Mouse (Mus musculus): ENCODE results near the gene Scarb1.
"Not testable (repeated sequence)": the region's sequence is repeated elsewhere in the genome, so short reads cannot be mapped to it uniquely, and the experiment has no call there.

Gene Scarb1

DNA sequence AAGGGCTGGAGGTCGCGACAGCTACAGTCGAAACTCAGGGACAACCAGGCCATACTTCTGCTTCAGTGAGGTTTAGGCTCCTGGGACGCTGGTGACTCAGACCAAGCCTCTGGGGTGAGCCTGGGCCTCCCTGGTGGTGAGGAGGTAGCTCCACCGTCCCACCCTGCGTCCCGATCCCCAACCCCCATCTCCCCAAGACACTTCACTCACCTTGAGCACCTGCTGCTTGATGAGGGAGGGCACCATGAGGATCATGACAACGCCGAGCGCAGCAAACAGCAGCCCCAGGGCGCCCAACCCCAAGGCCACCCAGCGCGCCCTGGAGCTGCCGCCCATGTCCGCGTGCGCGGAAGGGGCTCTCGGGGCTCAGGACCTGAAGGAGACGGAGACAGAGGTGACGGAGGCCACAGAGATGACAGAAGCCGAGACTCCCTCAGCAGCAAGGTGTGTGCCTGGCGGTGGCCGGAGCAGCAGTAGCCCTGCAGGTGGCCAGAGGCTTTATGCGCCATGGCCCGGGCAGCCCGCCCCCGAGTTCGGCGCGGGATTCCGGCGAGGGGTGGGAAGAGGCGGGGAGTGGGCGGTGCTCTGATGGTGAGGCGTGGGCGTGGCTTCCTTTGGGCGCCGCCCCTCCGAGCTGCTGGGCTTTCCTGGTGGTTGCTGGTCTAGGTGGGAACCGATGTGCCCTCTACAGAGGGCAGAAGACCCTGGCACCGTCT lies at the start of gene Scarb1:
Scarb1 (minus strand) TSS at position 548 of the 716 bp plus-strand sequence.
- DNase-seq (ENCODE audit: low spot score in 2 of 2): peak; percentile 56 to 85

DNA sequence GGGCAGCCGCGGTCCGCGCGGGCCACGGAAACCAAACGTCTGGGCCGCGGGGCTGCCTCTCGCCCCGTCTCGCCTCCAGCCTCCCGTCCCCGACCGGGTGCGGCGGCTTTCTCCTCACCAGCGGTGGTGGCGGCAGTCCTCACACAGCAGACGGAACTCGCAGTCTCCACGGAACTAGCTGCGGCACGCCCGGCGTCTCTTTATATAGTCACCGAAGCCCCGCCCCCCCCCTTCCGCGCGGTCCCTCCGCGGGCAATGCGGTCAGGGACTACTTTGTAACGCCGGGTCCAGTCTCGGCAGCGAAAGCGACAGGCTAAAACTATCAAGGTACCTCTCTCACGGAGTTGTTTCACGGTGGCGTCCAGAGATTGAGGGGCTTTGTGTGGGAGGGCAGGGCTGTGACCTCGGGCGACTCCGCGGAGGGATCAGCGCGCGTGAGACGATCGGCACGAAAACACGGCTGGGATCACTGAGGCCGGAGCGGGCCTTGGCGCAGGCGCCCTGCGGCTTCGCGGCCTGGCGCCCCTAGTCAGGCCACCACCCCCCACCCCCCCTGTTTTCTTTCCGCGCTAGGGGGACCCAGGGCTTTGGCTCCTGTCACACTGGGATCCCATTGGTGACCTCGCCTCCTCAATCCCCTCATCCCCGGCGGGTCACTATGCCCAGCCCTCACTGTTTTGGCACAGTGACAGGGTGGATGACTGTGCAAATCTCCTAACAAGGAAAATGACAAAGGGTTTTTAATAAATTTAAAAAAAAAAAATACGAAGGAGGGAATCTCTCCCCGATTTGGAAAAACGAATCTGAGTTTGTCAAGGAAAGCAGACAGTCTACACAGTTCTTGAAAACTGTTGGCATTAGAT lies 48.9 kb upstream of the Scarb1 start, which contains the start of gene Ubc:
Ubc (minus strand) TSS at position 624 of the 863 bp plus-strand sequence.
- DNase-seq (ENCODE audit: low spot score in 2 of 2): peak in 1 of 2 experiments; percentile 89

DNA sequence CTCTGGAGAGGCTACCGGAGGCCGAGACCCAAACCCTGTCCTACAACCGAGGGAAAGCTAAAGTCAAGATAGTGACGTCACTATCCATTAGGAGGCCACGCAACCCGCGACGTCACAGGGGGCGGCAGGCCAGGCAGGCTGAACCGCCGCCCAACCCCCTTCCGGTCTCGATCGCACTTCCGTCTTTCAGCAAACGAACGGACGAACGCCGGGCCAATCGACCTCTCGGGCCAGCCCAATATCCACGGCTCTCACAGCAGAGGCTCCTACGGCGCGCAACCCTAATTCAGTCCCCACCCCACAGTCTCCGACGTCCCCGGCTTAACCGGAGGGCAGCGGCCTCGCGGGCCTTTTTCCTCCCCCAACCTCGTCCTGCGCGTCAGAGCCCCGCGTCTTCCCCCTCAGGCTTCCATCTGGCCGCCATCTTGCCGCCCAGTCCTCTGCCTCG lies 48.3 kb upstream of the Scarb1 start, which contains the start of gene Gm10382:
Gm10382 (plus strand) TSS at position 192 of the 448 bp plus-strand sequence.
- DNase-seq (ENCODE audit: low spot score in 2 of 2): peak in 1 of 2 experiments; percentile 78

DNA sequence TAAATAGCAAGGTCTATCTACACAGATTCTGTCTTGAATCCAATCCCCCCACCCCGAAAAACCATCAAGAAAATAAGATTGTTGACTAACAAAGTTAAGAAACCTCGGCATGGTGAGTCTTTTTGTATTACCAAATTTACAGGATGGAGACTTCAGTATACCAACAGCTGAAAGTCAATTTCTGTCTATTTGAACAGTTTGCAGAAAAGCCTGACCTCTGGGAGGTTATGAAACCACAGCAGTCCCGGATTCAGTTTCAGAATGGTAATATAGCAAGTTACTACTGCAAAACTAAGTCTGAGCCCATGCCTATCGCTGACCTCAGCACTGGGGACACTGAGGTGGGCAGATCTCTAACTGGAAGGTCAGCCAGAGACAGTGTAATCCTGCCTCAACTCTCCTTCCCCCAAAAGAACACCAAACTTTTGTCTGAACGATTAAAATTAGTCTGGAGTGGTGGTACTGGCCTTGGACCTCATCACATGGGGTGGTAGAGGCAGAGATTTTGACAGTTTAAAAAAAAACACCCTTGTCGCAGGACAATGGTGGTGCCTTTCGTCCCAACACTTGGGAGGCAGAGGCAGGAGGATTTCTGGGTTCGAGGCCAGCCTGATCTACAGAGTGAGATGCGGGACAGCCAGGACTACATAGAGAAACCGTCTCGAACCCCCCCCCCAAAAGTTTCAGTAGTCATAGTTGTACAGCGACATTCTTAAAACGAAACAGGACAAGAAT lies 47.6 kb upstream of the Scarb1 start:
- DNase-seq (ENCODE audit: low spot score in 2 of 2): no peak

DNA sequence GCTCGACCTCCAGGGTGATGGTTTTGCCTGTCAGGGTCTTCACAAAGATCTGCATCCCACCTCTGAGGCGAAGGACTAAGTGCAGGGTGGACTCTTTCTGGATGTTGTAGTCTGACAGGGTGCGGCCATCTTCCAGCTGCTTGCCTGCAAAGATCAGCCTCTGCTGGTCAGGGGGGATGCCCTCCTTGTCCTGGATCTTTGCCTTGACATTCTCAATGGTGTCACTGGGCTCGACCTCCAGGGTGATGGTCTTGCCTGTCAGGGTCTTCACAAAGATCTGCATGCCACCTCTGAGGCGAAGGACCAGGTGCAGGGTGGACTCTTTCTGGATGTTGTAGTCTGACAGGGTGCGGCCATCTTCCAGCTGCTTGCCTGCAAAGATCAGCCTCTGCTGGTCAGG lies 46.4 kb upstream of the Scarb1 start:
- not testable (repeated sequence) for DNase-seq (ENCODE audit: low spot score in 2 of 2)

DNA sequence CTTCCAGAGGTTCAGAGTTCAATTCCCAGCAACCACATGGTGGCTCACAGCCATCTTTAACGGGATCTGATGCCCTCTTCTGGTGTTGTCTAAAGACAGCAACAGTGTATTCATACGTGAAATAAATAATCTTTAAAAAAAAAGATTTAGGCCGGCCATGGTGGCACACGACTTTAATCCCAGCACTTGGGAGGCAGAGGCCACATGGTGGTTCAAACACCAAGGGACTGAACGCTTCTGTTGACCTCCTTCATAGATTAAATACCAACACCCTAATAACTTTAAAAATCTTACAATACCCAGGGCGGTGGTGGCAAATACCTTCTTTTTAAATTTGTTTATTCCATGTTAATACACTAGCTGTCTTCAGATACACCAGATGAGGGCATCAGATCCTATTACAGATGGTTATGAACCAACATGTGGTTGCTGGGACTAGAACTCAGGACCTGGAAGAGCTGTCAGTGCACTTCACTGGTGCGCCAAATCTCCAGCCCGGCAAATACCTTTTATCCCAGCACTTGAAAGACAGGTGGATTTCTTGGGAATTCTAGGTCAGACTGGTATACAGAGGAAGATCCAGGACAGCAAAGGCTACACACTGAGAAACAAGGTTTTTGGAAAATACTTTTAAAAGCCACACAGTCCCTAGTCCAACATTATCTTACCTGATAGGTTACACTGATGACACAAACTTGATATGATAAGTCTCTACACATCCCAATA lies 44.5 kb upstream of the Scarb1 start:
- DNase-seq (ENCODE audit: low spot score in 2 of 2): no peak

DNA sequence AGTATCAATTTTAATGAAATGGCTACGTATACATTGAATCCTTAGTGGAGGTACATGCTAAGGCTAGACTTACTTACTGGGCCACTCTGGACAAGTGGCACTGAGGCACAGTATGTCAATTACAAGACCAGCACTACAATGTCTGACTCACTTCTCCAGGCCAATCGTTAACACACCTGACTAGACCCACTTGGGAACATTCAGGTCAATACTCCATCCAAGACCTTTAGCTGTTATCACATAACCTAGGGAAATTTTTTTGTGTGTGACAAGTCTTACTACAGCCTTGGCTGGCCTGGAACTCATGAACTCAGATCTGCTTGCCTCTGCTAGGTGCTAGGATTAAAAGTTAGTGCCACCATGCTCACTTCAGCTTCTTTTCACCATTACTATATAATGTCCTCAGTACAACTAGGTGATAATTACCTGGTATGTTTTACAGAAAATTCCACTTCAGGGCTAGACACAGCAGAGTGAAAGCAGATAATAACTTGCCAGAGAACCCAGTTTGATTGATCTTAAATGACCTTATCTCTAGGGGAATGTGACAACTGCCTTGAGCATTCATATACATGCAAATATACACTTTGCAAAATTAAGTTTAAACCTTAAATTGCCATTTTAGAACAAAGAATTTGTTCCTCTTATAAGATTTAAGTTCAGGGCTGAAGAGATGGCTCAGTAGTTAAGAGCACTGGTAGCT lies 43.8 kb upstream of the Scarb1 start:
- DNase-seq (ENCODE audit: low spot score in 2 of 2): no peak

DNA sequence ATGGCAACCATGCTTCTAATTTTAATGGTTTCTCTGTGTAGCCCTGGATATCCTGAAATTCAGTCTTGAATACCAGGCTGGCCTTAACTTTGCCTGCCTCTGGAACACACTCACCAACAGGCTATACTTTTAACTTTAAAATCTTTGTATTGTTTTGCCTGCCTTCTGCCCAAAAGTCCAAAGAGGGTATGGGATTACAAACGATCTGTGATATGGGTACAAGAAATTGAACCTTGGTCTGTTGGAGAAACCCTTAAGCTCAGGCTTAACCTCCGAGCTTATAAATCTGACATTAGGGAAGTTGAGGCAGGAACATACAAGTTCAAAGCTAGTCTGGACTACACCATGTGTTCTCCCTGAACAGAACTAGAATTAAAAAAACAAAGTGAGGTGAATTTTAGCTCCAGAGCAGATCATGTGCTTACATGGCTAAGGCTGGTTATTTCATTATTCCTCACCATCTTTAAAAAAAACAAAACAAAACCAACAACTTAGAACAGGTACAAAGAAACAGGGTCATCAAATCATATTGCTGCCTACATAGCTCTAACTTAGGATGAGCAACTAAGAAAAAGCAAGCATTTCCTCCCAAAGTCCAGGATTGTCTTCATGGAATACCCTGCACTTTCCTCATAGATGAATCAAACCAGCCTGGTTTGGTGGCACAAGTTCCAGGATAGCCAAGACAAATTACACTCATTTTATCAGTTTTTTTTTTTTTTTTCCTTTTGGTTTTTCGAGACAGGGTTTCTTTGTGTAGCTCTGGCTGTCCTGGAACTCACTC lies 42.9 kb upstream of the Scarb1 start:
- no peak for DNase-seq (ENCODE audit: low spot score in 2 of 2)

DNA sequence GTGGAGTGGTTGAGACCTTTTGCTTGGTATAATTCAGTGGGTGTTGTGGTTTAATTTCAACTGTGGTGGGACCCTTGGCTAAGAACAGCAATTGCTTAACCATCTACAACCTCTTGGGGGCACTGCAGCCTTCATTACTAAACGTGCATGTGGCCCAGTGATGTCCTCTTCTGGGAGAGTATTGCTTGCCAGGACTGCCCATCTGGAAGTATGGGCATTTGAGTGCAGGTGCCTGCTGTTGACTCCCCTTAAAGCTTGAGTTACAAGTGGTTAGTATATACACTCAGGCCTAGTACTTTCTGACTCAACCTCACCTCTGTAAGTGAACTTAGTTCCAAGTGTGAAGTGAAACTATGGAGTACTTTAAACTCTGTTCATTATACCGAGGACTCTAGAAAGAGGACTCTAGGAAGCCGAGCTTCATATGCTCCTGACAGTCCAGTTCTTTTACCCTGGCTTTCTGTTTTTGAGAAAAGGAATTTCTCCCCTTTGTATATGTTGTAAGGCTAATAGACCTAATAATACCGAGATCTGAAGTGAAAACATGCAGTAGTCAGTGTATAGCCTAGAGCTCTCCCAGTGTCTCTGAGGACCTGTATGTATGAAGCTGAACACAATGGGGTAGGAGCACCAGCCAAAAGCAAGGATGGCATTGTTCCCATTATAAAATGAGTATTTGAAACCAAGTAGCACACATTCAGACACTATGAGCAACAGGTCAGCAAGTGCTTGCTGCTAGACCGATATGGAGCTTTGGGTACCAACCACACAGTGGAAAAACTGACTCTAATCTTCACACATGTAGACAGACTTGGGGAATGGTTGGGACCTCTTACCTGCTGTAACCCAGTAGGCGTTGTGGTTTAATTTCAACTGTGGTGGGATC lies 42.0 kb upstream of the Scarb1 start:
- DNase-seq (ENCODE audit: low spot score in 2 of 2): peak in 1 of 2 experiments; percentile 71

DNA sequence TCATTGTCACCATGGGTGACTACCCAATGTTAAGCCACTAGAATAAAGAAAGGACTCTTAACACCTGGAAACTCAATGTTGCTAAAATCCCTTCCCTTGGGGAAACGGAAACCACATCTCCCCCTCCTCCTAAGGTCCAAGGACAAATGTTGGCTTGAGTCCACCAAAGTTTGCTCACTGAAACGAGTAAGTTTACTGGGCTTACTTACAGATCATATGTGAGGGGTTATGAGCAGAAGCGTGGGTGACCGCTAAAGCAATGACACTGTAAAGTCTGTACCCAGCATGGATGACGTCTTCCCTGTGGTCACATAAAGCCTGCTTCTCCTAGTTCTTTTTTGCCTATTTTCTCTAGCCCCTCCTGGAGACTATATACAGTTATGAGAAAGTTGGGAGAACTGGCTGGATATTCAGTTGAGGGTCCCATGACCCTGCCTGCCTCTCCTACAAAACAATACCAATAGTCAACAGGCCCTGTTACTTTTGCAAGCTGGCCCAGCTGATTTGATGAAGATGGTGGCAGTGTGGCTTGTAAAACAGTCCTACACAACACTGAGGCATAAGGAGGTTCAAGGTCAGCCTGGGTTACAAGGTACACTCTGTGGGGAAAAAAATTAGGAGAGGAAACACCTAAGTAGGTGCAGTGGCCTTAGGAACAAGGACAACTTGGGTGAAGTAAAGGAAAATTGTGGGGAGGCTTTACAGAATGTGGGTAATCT lies 41.2 kb upstream of the Scarb1 start:
- DNase-seq (ENCODE audit: low spot score in 2 of 2): no peak

DNA sequence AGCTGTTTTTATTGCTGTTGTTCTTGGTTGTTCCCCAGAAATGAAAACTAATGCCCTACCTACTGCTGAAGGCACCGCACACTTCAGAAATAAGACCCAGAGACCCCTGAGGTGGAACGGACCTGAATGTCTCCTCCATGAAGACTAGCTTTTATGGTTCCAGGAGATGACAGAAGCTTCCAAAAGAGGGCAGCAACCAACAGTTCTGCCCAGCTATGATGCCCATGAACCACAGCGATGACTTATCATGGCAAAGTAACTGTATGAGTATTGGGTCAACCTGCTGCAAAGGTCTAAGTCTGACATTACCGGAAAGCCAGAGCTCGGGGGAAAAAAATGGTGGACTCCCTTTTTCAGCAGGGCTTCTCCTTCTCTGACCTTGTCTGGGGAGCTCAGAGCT lies 38.0 kb upstream of the Scarb1 start:
- DNase-seq (ENCODE audit: low spot score in 2 of 2): no peak

DNA sequence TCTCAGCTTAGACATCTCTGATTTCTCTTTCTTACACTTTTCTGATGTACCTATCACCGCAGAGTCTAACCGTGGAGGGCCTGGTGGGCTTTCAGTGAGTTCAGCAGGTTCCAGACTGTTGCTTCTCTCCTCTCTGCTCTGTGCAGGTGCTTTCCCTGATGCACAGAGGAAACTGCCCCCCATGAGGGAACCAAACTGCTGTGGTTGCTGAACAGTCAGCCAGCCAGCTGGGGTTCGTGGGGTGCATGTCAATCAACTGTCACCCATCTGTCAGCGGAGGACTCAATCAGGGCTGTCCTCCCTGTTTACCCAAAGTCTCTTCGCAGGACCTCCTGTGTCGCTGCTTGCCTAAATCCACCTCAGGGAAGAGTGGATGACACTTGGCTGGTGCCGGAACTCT lies 36.3 kb upstream of the Scarb1 start:
- no peak for DNase-seq (ENCODE audit: low spot score in 2 of 2)

DNA sequence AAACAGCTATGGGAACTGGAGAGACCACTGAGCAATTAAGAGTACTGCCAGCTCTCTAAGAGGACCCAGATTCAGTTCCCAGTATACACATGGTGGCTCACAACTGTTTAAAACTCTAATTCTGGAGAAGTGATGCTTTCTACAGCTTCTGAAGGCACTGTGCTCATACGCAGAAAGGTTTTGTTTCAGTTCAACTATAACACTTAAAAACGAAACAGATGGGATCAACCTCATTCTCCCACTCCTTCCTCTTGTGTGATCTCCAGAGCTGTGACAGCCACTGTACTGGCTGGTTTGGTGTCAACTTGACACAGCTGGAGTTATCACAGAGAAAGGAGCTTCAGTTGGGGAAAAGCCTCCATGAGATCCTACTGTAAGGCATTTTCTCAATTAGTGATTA lies 35.0 kb upstream of the Scarb1 start:
- no peak for DNase-seq (ENCODE audit: low spot score in 2 of 2)

DNA sequence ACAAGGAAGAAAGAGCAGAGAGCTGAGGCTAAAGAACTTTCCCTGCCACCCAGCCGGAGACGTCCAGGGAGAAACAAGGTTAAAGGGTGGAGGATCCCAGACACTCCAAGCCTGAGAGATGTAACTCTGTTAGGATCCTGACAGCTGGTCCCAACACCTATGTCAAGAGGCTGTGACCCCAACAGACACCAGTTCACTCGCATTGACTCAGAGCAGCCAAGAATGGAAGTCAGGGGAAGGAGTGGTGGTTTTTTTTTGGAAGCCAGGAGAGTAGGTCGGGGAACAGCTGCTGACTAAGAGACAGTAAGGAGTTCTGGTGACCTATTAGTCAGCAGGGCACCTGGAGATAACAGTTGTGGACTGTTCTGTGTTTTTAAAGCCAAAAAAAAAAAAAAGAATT lies 31.1 kb upstream of the Scarb1 start:
- no peak for DNase-seq (ENCODE audit: low spot score in 2 of 2)

DNA sequence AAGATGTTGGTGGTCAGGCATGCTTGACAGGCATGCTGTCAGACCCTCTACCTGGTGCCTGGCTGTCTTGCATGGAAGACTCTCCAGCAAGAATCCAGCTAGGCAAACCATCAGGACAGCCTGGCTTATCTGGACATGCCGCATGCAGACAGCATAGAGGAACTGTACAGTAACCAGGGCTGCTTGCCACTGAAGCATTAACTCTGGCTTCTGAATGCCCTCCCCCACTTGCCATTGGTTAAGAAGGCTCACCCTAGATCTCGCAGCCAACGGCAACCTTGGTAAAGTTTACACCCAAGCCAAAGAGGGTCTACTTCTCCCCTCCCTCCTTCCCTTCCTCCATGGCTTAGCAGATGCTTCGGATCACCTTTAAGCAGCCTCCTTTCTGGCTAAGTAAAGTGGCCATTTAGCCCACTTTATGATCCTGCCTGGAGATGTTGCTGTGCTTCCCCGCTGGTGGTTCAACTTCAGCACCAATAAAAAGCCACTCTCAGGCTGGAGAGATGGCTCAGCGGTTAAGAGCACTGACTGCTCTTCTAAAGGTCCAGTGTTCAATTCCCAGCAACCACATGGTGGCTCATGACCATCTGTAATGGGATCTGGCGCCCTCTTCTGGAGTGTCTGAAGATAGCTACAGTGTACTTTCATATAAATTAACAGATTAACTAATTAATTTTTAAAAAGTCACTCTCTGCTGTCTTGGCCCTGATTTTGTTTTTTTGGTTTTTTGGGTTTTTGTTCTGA lies 30.2 kb upstream of the Scarb1 start:
- DNase-seq (ENCODE audit: low spot score in 2 of 2): no peak

DNA sequence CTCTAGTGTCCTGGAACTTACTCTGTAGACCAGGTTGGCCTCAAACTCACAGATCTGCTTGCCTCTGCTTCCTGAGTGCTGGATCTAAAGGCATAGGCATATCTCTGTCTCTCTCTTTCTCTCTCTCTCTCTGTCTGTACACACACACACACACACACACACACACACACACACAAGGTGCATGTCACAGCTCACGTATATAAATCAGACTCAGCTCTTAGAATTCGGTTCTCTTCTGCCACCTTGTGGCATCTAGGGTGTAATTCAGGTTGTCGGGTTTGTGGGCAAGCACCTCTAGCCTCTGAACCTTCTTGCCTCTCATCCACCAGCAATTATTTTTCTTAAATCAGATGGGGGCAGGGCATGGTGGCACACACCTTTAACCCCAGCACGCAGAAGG lies 27.7 kb upstream of the Scarb1 start:
- DNase-seq (ENCODE audit: low spot score in 2 of 2): peak in 1 of 2 experiments; percentile 74

DNA sequence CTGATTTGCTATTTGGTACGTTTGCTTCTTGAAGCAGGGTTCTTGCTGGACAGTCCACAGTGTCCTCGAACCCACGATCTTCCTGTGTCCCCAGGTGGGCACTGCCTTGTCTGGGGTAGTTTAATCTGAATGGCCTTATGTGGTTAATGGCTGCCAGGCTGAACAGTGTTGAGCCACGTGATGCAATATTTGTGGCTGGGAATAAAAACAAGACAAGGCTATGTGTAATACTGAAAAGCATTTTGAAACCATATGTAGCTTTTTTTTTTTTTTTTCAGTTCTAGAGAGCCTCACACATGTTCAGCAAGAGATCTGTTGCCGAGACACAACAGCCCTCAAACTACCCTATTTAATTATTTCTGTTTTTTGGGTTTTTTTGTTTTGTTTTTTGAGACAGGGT lies 27.3 kb upstream of the Scarb1 start:
- DNase-seq (ENCODE audit: low spot score in 2 of 2): no peak

Data from left cerebral cortex, adult 9 months (tissue).